Mouse (Mus musculus) c-Kit-negative CD71-positive TER-119-positive erythroid progenitor cells, embryonic 14.5 days (primary cell): ENCODE measurements around the gene Nacc1.
"Not testable (repeated sequence)": the region's sequence is repeated elsewhere in the genome, so short reads cannot be mapped to it uniquely, and the experiment has no call there.

ENCODE experiments used
- DNase-seq: peaks from one replicate; pipeline ENCODE4 v3.0.0-alpha.2; 2013; ENCODE audit warnings: low read depth, low spot score

Nacc1 gene

GRCm38 (mm10) chr8:84640617-84641294, 46.9 kb downstream of the Nacc1 start:
- DNase-seq = no peak

GRCm38 (mm10) chr8:84640010-84640588, 47.6 kb downstream of the Nacc1 start:
- no peak for DNase-seq

- DNase-seq = peak; percentile 91
Measured at GRCm38 (mm10) chr8:84639162-84640009, 48.3 kb downstream of the Nacc1 start.

GRCm38 (mm10) chr8:84638555-84639161, 49.0 kb downstream of the Nacc1 start:
- DNase-seq = no peak

- no peak for DNase-seq
Measured at GRCm38 (mm10) chr8:84637946-84638554, 49.6 kb downstream of the Nacc1 start.

- DNase-seq = no peak
Measured at GRCm38 (mm10) chr8:84636051-84636691, 51.5 kb downstream of the Nacc1 start.

GRCm38 (mm10) chr8:84635397-84636050, 52.1 kb downstream of the Nacc1 start:
- DNase-seq = no peak

- no peak for DNase-seq
Measured at GRCm38 (mm10) chr8:84634849-84635304, 52.8 kb downstream of the Nacc1 start.

- DNase-seq = no peak
Measured at GRCm38 (mm10) chr8:84633841-84634584, 53.6 kb downstream of the Nacc1 start.

GRCm38 (mm10) chr8:84631813-84632212, 55.8 kb downstream of the Nacc1 start:
- DNase-seq = no peak

GRCm38 (mm10) chr8:84630145-84630544, 57.5 kb downstream of the Nacc1 start:
- DNase-seq = no peak

- DNase-seq = no peak
Measured at GRCm38 (mm10) chr8:84629586-84629985, 58.1 kb downstream of the Nacc1 start.

- not testable (repeated sequence) for DNase-seq
Measured at GRCm38 (mm10) chr8:84623425-84623824, 64.2 kb downstream of the Nacc1 start.

- DNase-seq = no peak
Measured at GRCm38 (mm10) chr8:84621102-84621625, 66.5 kb downstream of the Nacc1 start.
